7 mouse cellular contexts compared by ENCODE assay signal in the genomic region with DNA sequence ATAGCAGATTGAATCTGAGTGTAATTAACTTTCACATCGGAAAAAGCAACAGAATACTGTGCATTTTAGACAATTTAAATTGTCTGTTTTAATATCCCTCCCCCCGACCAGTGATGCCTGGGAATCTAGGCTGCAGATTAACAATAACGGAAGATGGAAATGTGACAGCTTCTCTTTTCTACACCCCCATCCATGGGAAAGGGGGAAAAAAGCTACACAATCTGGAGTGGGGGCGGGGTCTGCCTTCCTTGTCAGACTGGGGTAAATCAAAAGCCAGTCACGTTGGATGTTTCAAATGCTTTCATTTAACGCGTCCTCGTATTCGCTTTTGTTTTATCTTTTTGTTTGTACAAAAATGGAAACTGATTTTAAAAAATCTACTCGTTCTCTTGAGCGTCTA. TPM values are rescaled to one million over a fixed set of nuclear protein-coding genes. Genes with fewer than 3 reads are reported as not detected.
DNase-seq lines count a peak whose midpoint lies in the region; ATAC-seq and TF ChIP-seq lines count a peak whose summit lies in the region.

No protein-coding gene starts in this region.

- peak overlapping the region; percentile 89 for H3K4me2 ChIP-seq in limb, embryonic 12.5 days
- peak overlapping the region; percentile 58 for H3K4me2 ChIP-seq in neural tube, embryonic 14.5 days (ENCODE audit: low read depth, low read length)

- H3K9me3 ChIP-seq in E14TG2a.4 (ENCODE audit: low read length) = no peaks in the 10 kb centered on the region
- no peaks in the 10 kb centered on the region for H3K9me3 ChIP-seq in embryonic facial prominence, embryonic 10.5 days
- no peaks in the 10 kb centered on the region for H3K9me3 ChIP-seq in limb, embryonic 12.5 days
- no peaks in the 10 kb centered on the region for H3K9me3 ChIP-seq in neural tube, embryonic 14.5 days (ENCODE audit: control insufficient read depth, low read length)

- no peaks in the 10 kb centered on the region for H3K36me3 ChIP-seq in E14TG2a.4 (ENCODE audit: insufficient read depth, low read length)
- no peaks in the 10 kb centered on the region for H3K36me3 ChIP-seq in embryonic facial prominence, embryonic 10.5 days (replicated peaks)
- no peaks in the 10 kb centered on the region for H3K36me3 ChIP-seq in limb, embryonic 12.5 days
- no peaks in the 10 kb centered on the region for H3K36me3 ChIP-seq in neural tube, embryonic 14.5 days (ENCODE audit: control insufficient read depth, insufficient read depth, low read length)

- H3K4me1 ChIP-seq in E14TG2a.4 (replicated peaks; ENCODE audit: low read depth, low read length) = peaks cover 14% of the 10 kb centered on the region
- H3K4me1 ChIP-seq in embryonic facial prominence, embryonic 10.5 days = peaks cover 20% of the 10 kb centered on the region
- peaks cover 13% of the 10 kb centered on the region; the same call in 1 of the 2 replicates for H3K4me1 ChIP-seq in limb, embryonic 12.5 days (replicated peaks)
- H3K4me1 ChIP-seq in neural tube, embryonic 14.5 days (ENCODE audit: control insufficient read depth, insufficient read depth, low read length) = peaks cover 9% of the 10 kb centered on the region

- TF ChIP-seq CTCF in E14TG2a.4 (conservative IDR thresholded peaks at IDR 0.05; ENCODE audit: low read length) = no peak

- peak overlapping the region; percentile 90; the same call in 1 of the 2 replicates for H3K27ac ChIP-seq in embryonic facial prominence, embryonic 10.5 days (replicated peaks)
- no peak overlapping the region for H3K27ac ChIP-seq in limb, embryonic 12.5 days
- H3K27ac ChIP-seq in neural tube, embryonic 14.5 days (ENCODE audit: low read depth, low read length) = peak overlapping the region; percentile 97; the same call in 1 of the 2 replicates

- H3K9ac ChIP-seq in limb, embryonic 12.5 days (replicated peaks) = no peak overlapping the region
- H3K9ac ChIP-seq in neural tube, embryonic 14.5 days (replicated peaks; ENCODE audit: low read depth, low read length) = peak overlapping the region; percentile 91; the same call in 1 of the 2 replicates

- WGBS in embryonic facial prominence, embryonic 10.5 days = 6% methylated on average over 11 of the region's 11 CpGs
- WGBS in limb, embryonic 12.5 days = 7% methylated on average over 11 of the region's 11 CpGs
- 1% methylated on average over 11 of the region's 11 CpGs for WGBS in neural tube, embryonic 14.5 days

- peaks cover 24% of the 10 kb centered on the region for H3K27me3 ChIP-seq in E14TG2a.4 (ENCODE audit: insufficient read depth, low read length)
- H3K27me3 ChIP-seq in embryonic facial prominence, embryonic 10.5 days (replicated peaks; ENCODE audit: low read depth, poor library complexity, severe bottlenecking) = peaks cover 27% of the 10 kb centered on the region
- H3K27me3 ChIP-seq in limb, embryonic 12.5 days = peaks cover 35% of the 10 kb centered on the region
- H3K27me3 ChIP-seq in neural tube, embryonic 14.5 days (ENCODE audit: control insufficient read depth, insufficient read depth, low read length) = no peaks in the 10 kb centered on the region

- ATAC-seq in limb, embryonic 12.5 days (ENCODE audit: insufficient number of reproducible peaks, insufficient read depth, low FRiP score, low TSS enrichment, low read depth) = no peak
- ATAC-seq in neural tube, embryonic 14.5 days (ENCODE audit: low read depth) = no peak

- peak overlapping the region; percentile 92 for H3K4me3 ChIP-seq in E14TG2a.4 (replicated peaks; ENCODE audit: low read length)
- H3K4me3 ChIP-seq in embryonic facial prominence, embryonic 10.5 days = peak overlapping the region; percentile 81
- peak overlapping the region; percentile 85 for H3K4me3 ChIP-seq in limb, embryonic 12.5 days (replicated peaks)
- peak overlapping the region; percentile 92 for H3K4me3 ChIP-seq in neural tube, embryonic 14.5 days (ENCODE audit: low read depth, low read length)

- DNase-seq in CD4-positive helper T cell, adult 2 months (ENCODE audit: low read depth, low spot score) = peak; percentile 5
- DNase-seq in embryonic facial prominence, embryonic 10.5 days (ENCODE audit: low spot score) = peak; percentile 51
- DNase-seq in induced T-regulatory cell, adult 2 months (ENCODE audit: low read depth) = peak; percentile 21
- no peak for DNase-seq in spleen, postnatal 14 days (ENCODE audit: low spot score in 2 of 2)

RNA-seq across cellular contexts. Expression of a gene that starts 1.3 kb away (rescaled TPM):
- polyA plus RNA-seq in embryonic facial prominence, embryonic 10.5 days (2016; fragmentation: Nextera tagmentation; extraction: Ambion mirVana) = 2.7 and 3.0 TPM in 2 replicates
- 0.58 and 0.70 TPM in 2 replicates for polyA plus RNA-seq in limb, embryonic 12.5 days (2016; fragmentation: Nextera tagmentation; extraction: Ambion mirVana)
- 6.4 and 8.1 TPM in 2 replicates for polyA plus RNA-seq in neural tube, embryonic 14.5 days (2014; fragmentation: Nextera tagmentation; extraction: Ambion mirVana)

RNA-seq across cellular contexts. Expression of a gene that starts 57.0 kb away (rescaled TPM):
- polyA plus RNA-seq in embryonic facial prominence, embryonic 10.5 days (2016; fragmentation: Nextera tagmentation; extraction: Ambion mirVana) = 2.3 TPM in 2 replicates
- polyA plus RNA-seq in limb, embryonic 12.5 days (2016; fragmentation: Nextera tagmentation; extraction: Ambion mirVana) = 1.5 and 2.0 TPM in 2 replicates
- polyA plus RNA-seq in neural tube, embryonic 14.5 days (2014; fragmentation: Nextera tagmentation; extraction: Ambion mirVana) = 1.5 and 2.7 TPM in 2 replicates

Comparison
In these comparisons a context has a peak if more than half of its experiments do, and no peak if none do; other contexts are left out.
1. DNase-seq: peak in CD4-positive helper T cell, adult 2 months (single experiment), embryonic facial prominence, embryonic 10.5 days (single experiment) and induced T-regulatory cell, adult 2 months (single experiment); none in spleen, postnatal 14 days (0 of 2).
2. Peak in every context shown above with its lines, with median percentiles within 50 percentile points of each other: H3K4me3 ChIP-seq.